Mouse (Mus musculus): ENCODE data around the gene Icam4.

Icam4 gene

DNA sequence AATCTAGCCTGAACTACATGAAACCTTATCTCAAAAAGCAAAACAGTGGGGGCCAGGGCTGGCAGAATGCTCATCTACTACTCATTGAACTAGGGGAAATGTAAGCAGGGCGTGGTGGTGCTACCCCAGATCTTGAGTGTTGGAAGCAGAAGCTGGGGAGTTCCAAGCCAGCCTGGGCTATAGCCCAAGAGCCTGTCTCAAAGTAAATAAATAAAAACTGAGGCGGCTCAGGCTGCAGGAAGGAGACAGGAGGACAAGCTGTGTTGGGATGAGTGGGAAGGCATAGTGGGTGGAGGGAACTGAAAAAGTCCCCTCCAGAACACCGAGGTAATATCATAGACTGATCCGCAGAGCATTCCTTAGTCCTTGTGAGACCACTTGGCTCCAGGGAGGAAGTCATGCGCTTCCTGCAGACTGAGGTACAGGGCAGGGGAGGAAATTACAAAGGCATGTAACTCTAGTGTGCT is 17.3 kb upstream of the Icam4 start:
- DNase-seq (ENCODE audit: low read depth, low spot score) = no peak

DNA sequence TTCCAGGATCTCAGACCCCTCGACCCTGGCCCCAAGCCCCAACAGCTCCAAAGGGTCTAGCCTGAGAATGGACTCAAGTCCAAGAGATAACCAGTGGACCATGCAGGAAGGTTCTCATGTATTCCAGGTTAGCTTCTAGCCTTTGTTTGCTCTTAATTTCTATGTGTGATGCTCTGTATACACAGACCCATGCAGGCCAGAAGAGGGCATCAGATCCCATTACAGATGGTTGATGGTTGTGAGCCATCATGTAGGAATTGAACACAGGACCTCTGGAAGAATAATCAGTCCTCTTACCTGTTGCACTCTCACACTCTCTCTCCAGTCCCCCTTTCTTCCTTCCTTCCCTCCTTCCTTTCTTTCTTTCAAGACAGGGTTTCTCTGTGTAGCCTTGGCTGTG is 16.8 kb upstream of the Icam4 start:
- DNase-seq (ENCODE audit: low read depth, low spot score) = no peak

DNA sequence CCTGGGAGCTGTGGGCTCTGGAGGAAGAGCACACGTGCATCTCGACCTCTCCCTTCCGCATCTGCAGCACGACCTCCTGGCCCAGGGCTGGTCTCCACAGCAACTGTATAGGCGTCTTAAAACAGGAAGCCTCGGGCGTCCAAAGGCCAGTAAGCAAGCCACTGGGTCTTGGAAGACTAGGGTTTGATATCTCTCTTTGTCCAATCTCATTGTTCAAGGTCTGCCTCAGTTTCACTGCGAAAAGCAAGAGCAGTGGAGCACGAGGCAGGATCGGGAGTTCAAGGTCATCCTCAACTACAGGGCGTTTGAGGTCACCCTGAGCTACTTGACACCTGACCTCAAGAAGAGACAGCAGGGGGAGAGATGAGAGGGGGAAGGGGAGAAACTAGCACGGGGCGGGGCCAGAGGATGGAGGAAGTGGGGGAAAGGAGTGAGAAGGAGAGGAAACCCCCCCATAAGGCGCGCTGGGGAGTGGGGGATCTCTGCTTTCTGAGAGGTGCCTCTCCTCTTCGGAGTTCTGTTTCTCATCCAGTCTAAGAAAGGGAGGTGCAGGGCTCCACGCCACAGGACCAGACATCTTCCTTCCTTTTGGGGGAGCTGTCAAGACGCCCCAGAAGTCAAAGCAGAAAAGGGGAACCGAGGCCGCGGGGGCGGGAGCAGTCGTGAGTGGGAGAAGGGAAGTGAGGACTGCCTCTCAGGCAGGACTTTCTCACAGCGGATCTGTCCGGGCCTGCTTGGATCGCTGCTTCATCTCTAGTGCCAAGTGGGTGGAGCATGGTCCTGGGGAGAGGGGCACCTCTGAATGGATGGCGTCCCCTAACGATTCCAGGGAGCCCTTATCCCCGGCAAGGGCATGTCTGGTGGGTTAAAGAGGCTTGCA is 14.2 kb upstream of the Icam4 start:
- peak; percentile 86 for DNase-seq (ENCODE audit: low read depth, low spot score)

DNA sequence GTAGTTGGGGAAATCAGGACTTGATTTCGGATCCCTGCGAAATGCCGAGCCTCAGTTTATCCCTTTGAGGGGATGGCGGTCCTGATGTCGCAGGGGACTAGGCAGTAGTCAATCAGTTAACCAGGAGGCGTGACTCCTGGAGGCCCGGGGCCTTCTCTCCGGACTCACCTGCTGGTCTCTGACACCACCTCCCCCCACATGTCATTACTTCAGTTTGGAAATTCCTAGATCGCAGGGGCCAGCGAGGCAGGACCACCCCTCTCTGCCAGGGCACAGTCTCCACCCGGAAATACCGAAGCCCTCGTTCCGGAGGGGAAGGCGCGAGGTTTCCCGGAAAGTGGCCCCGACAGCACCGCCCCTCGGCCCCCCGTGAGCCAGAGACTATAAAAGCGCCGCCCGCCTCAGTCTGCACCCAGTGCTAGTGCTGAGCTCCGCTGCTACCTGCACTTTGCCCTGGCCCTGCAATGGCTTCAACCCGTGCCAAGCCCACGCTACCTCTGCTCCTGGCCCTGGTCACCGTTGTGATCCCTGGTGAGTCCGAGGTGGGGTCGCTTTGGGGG is 13.5 kb upstream of the Icam4 start, which contains the start of gene Icam1:
Gene Icam1 (plus strand): TSS at position 415 of the 560 bp plus-strand sequence.
- DNase-seq (ENCODE audit: low read depth, low spot score) = peak; percentile 87

DNA sequence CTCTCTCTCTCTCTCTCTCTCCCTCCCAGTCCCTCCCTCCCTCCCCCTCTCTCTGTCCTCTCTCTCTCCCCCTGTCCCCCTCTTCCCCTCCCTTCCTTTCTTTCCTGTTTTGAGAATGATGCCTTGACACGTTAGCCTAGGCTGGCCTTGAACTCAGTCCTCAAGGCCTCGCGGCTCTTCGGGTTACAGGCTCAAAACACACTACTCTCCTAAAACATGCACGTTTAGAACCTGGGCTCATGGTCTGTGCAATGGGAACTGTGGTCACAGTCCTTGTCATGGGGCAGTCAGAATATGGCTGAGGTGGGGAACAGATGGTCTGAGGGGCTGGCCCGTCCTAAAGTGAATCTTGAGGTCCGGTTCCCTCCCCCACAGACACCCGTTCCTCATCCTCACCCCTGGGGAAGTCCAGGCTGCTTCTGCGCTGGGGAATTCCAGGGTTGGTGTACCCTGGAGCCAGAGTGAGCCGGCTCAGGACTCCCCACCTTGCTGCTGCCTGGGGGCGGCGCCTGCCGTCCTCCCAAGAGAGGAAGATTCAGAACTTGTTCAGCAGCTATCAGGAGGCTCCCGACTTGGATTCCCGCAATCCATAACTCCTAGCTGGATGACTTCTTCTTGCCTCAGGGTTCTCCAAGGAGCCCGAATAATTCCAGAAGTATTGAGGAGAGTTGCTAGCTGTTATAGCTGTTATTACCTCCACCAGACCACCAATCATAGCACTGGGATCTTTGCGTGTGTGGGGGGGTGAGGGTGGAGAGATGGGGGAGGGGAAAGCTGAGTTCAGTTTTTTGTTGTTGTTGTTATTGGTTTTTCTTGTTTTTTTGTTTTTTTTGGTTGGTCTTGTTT is 12.6 kb upstream of the Icam4 start:
- peak; percentile 73 for DNase-seq (ENCODE audit: low read depth, low spot score)

DNA sequence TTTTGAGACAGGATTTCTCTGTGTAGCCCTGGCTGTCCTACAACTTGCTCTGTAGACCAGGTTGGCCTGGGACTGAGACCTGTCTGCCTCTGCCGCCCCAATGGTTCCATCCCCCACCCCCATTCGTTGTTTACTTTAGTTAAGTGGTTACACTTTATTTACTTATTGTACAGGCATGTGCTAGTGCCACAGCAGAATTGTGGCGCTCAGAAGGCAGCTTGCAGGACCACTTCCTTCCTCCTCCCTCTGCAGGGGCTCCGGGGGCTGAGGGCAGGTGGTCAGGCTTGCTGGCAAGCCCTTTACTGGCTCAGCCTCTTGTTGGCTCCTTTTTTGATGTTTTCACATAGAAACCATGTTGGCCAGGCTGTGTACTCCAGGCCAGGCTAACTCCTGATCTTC is 12.0 kb upstream of the Icam4 start:
- no peak for DNase-seq (ENCODE audit: low read depth, low spot score)

DNA sequence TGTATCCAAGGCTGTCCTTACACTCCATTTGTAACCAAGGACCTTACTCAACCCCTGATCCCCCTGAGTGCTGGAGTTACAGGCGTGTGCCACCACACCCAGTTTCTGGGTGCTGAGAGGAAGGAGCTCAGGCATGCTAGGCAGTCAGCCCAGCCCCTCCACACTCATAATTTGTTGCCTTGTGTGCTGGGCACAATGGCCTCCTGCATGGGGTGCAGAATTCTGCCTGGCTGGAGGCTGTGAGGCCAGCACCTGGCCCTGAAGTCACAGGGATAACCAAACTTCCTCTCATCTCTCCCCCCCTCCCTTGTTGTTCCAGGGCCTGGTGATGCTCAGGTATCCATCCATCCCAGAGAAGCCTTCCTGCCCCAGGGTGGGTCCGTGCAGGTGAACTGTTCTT is 10.6 kb upstream of the Icam4 start:
- no peak for DNase-seq (ENCODE audit: low read depth, low spot score)

DNA sequence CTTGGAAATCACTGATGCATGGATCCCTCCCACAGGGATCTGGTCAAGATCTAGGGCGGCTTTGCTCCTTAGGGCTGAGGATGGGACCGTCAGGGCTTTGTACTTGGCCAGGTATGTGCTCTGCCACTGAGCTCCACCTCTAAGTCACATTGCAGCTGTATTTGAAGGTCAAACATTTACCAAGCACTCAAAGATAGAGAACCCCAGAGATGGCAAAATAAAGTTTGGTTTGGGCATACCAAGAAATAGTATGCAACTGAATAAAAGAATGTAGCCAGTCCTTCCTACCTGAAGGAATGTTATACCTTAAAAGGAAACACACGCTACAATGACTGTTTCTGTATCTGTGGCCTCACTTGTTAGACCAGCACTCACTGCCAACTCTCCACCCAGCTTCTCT is 7.8 kb upstream of the Icam4 start:
- DNase-seq (ENCODE audit: low read depth, low spot score) = no peak

DNA sequence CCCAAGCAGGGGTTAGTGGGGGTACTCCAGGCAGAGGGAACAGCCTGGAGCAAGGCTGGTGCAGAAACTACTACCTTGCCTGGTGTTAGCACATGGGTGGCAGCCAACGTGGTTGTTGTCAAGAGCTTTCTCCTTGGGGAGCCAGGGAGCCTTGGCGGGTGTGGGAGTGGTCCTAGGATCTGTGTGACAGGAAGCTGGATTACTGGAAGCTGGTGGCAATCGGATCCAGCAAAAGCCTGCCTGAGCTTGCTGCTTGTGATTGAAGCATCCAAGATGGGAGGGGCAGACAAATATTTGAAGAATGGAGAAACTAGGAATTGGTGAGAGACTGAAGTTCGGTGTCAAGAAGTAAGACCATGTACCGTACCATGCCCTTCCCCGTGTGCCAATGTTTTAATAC is 6.9 kb upstream of the Icam4 start:
- peak; percentile 86 for DNase-seq (ENCODE audit: low read depth, low spot score)

DNA sequence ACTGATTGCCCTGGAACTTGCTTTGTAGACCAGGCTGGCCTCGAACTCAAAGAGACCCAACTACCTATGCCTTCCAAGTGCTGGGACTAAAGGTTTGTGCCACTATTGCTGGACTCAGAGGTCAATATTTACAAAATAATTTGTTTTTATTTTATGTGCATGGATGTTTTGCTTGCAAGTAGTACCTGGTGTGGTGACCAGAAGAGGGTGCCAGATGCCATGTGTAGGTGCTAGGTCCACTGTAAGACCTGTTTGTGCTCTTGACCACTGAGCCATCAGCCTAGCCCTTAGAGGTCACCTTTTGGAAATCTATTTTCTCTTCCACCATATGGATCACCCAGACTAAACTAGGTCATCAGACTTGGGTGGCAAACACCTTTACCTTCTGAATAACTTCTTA is 6.4 kb upstream of the Icam4 start:
- no peak for DNase-seq (ENCODE audit: low read depth, low spot score)

DNA sequence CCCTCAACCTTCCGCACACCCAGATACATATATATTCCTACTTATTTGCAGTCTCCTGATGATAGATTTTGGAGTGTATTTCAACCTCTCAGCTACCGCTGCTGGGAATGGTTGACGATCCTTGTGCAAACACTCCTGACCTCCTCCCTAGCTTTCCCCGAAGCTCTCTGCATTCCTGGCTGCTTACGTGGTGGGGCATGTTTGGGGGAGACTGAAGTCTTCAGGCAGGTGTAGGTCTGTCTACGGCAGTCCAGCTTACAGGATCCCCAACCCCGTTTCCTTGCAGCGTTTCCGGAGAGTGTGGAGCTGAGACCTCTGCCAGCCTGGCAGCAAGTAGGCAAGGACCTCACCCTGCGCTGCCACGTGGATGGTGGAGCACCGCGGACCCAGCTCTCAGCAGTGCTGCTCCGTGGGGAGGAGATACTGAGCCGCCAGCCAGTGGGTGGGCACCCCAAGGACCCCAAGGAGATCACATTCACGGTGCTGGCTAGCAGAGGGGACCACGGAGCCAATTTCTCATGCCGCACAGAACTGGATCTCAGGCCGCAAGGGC is 3.8 kb upstream of the Icam4 start:
- no peak for DNase-seq (ENCODE audit: low read depth, low spot score)

DNA sequence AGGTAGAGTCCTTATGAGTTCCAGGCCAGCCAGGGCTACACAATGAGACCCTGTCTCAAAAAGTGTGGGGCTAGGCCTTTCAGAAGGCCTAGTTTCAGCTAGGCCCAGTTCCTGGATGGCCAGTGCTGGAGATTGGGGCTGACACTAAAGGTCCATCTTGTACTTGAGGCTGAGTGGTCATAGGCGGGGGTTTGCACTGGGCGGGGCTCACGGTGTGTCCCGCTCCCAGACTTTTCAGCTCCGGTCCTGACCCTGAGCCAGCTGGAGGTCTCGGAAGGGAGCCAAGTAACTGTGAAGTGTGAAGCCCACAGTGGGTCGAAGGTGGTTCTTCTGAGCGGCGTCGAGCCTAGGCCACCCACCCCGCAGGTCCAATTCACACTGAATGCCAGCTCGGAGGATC is 2.3 kb upstream of the Icam4 start:
- no peak for DNase-seq (ENCODE audit: low read depth, low spot score)

DNA sequence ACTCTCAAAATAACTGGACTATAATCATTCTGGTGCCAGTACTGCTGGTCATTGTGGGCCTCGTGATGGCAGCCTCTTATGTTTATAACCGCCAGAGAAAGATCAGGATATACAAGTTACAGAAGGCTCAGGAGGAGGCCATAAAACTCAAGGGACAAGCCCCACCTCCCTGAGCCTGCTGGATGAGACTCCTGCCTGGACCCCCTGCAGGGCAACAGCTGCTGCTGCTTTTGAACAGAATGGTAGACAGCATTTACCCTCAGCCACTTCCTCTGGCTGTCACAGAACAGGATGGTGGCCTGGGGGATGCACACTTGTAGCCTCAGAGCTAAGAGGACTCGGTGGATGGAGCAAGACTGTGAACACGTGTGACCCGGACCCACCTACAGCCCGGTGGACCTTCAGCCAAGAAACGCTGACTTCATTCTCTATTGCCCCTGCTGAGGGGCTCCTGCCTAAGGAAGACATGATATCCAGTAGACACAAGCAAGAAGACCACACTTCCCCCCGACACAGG is 1.3 kb upstream of the Icam4 start:
- DNase-seq (ENCODE audit: low read depth, low spot score) = peak; percentile 78

DNA sequence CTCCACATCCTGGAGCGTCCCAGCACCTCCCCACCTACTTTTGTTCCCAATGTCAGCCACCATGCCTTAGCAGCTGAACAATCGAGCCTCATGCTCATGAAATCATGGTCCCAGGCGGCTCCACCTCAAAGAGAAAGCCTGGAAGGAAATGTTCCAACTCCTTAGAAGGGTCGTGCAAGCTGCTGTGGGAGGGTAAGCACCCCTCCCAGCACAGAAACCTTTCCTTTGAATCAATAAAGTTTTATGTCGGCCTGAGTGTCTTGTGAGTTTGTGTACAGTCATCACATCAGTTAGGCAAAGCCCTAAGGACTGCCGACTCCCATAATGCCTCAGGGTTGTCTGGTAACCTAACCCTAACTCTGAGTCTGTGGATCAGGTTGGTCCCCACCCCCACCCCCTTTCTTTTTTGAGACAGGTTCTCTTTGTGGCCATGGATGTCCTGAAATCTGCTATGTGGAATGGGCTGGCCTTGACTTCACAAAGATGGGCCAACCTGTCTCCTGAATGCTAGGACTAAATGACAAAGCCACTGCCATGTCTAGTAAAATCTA is 538 bp upstream of the Icam4 start:
- DNase-seq (ENCODE audit: low read depth, low spot score) = no peak

DNA sequence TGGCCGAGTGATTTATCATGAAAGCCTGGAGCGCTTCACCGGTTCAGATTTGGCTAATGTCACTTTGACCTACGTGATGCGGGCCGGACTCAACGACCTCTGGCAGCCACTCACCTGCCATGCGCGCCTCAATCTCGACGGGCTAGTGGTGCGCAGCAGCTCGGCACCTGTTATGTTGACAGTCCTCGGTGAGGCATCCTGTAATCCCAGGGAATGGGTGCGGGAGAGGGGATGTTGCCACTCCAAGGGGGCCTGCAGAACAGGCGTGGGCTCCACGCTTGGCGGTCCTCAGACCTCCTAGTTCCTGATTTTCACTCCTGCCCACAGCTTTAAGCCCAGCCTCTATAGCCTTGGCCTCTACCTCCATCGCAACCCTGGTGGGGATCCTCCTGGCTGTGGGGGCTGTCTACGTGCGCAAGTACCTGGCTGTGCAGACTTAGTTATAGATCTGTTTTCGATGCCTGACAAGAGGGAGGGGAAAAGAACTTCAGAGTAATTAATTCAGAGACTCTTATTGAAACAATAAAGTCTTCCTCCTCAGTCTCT is 955 bp downstream of the Icam4 start:
- no peak for DNase-seq (ENCODE audit: low read depth, low spot score)

DNA sequence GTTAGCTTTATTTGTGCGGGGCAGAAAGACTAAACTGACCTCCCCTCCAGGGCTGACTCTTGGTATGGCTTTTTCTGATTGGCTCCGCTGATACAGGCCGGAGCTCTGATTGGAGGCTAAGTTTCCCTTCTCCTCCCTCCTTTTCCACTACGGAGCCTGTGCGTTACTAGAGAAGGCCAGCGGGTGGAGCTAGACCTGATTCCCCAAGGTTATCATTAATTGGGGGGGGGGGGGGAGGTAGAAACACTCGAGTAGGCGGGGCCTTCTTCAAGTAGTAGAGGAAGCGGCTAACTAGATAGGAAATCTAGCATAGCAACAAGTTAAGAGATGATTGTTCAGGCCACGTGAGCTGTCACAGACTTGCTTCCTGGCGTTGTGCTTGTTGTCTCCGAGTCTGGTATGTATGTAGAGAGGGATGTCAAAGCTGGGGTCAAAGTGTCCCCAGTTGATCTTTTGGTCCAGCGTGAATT is 1.6 kb downstream of the Icam4 start:
- peak; percentile 96 for DNase-seq (ENCODE audit: low read depth, low spot score)

DNA sequence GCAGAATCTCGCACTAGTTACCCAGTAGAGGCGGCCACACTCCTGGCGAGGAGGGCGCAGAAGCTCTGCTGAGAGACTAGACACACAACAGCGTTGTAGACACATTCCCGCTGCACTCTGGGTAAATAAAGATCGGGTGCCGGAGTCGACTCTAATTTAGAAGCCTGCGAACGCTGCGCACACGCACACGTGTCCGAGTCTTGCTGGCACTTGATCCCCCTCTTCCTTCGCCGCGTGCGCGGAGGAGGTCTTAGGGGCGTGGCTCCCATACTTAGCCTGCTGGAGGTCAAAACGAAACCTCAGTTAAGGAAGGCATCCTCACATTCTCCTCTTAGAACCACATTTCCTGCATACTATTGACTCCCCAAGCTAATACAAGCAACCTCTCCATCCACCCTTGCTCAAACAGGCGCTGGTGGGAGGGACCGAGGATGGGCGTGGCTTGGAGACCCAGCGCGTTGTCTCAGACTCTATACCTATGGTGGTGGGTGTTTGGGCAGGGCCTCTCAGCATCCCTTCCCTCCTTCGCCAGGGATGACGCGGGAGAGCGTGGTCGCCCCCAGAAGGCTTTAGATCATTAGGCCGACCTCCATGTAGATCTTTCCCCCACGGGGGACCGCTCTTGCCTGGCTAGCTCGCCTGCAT is 2.2 kb downstream of the Icam4 start:
- peak; percentile 84 for DNase-seq (ENCODE audit: low read depth, low spot score)

DNA sequence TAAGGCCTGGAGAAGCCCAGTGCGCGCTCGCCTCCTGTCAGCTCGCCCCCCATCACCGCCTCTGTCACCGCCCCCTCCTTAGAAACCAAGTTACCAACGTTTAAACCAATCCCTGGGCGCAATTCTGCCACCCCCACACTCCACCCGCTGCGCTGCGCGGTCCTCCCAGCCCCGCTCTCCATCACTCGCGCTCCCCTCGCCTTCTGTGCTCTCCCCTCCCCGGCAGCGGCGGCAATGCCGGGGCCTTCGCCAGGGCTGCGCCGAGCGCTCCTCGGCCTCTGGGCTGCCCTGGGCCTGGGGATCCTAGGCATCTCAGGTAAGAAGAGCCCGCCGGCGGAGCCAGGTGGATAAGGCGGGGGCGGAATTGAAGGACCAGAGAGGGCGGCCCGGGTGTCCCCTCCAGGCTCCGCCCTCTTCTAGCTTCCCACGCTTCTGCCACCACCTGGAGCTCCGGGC is 2.8 kb downstream of the Icam4 start, which contains the start of gene Icam5:
Gene Icam5 (plus strand): TSS at position 178 of the 456 bp plus-strand sequence.
- no peak for DNase-seq (ENCODE audit: low read depth, low spot score)

DNA sequence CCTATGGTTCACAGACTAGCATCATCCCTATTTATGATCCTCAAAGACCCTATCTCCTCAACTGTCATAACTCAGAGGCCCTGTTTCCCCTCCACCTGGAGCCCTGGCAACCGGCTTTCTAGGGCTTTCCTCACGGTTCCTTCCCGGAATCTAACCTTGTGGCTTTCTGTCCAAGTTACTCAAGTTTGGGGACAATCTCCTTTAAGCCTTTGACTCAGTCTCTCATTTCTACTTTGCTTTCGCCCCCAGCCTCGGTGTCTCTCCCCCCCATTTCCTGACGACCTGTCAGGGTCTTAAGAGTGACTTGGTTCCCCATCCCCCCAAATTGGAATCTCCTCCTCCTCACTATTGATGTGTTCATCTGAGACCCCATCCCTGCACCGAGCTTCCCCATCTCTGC is 3.3 kb downstream of the Icam4 start:
- DNase-seq (ENCODE audit: low read depth, low spot score) = no peak

DNA sequence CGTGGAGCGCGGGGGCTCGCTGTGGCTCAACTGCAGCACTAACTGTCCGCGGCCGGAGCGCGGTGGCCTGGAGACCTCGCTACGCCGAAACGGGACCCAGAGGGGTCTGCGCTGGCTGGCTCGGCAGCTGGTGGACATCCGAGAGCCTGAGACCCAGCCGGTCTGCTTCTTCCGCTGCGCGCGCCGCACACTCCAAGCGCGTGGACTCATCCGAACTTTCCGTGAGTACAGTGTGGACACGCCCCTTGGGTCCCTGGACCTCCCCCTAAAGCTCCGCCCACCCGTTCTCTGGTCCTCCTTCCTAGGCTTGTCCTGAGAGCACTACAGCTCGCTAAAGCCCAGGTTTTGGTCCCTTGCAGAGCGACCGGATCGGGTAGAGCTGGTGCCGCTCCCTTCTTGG is 4.0 kb downstream of the Icam4 start:
- peak; percentile 95 for DNase-seq (ENCODE audit: low read depth, low spot score)

Data from ZHBTc4 (cell line).